Mouse (Mus musculus) bone marrow macrophage, adult 2 months (primary cell): ENCODE results near the gene Cnnm1.

Experiments
- CTCF ChIP-seq: IDR thresholded peaks from 2 replicates; pipeline ENCODE4 v1.5.1; 2012; ENCODE audit warnings: low read depth, mild to moderate bottlenecking, low read length, moderate library complexity
- POLR2A ChIP-seq: IDR thresholded peaks from 2 replicates; pipeline ENCODE4 v1.6.1; 2012; ENCODE audit warnings: mild to moderate bottlenecking, low read depth, low read length, borderline replicate concordance

GRCm38 (mm10) chr19:43517320-43517719, 77.1 kb downstream of the Cnnm1 start:
- TF ChIP-seq CTCF (no peak), POLR2A (no peak)
